Mouse (Mus musculus) ovary, postnatal 36 days (tissue): ENCODE data around the gene Ankrd11.

Source experiments
- DNase-seq: peaks from one replicate; pipeline ENCODE4 v3.0.0; 2022; ENCODE audit warnings: low spot score, mixed read lengths

The Ankrd11 gene

DNA sequence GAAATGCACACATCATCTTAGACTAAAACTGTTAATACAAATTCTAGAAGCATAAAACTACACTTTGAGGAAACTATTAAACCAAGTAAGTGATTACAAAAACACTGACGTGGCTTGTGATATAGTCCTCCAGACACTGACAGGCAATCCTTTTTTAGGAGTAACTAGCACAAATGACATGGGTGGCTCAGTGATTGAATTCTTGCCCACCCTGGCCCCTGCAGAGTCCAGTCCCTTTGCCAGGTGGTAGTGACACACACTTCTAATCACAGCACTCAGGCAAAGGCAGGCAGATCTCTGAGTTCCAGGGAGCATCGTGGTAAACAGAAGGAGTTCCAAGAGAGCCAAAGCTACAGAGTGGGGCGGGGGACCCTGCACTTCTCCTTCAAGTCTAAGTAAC, 36.7 kb downstream of the Ankrd11 start:
- no peak for DNase-seq

DNA sequence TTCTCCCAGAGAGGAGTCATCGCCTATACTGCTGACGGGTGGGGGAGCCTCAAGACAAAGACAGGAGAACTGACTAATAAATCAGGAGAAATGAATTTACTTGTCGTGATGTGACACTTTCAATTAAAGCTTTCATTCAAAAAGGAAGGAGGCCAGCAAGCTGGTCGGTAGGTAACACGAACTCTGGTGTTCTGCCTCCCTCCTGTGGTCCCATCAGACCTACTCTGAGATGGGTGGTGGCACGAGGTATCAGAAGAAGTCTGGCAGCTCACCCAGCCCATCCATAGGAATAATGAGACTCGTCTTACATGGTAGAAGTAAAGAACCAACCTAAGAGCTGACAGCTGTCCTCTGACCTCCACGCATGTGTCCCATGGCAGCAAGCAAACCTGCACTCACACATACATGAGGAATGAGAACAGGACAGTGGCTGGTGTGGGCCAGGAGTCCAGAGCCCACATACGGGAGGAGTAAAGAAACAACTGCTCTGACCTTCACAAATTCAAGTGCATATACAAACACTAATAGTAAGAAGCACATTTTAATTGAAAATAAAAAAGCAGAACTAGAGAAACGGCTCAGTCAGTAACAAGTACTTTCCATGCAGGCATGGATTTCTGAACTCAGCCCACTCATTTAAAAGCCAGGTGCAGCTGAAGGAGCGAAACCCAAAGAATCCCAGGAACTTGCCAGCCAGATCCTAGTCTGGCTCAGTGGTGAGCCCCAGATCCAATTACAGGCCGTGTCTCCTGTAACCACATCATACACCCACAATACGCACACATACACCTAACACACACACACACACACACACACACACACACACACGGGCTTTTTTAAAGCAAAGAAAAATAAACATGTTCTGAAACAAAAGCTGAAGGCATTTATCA, 37.8 kb downstream of the Ankrd11 start:
- DNase-seq, result no peak

DNA sequence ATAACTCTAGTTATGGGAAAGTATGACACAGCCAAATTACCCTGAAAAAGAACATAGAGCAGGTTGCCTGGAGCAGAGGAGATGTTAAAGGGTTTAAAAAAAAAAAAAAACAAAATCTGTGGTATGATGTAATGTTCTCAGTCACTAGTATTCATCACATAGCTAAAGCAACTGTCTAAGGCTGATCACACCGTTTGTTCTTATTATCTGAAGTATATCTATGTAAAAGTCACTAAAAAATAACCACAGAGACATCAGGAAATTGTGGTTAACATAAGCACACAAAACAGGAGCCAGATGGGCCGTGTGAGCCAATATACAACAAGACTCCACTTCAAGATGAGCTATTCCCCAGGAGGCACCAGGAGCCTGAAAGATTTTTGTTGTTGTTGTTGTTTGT, 41.8 kb downstream of the Ankrd11 start:
- no peak for DNase-seq

DNA sequence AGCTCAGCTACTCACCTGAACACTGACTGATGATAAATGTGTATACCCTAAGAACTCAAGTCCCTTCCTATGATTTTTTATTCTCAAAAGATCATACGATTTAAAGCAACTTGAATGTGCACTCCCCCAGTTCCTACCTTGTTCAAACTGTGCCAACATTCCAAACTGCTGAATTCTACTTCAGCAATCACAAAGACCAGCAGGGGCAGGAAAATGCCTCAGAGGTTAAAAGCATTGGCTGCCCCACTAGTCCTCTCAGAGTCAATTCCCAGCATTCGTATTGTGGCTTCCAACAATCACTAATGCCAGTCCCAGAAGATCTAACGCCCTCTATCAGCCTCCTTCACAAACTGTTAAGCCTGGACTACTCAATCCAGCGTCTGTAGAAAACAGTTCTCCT, 44.1 kb downstream of the Ankrd11 start:
- DNase-seq, result no peak

DNA sequence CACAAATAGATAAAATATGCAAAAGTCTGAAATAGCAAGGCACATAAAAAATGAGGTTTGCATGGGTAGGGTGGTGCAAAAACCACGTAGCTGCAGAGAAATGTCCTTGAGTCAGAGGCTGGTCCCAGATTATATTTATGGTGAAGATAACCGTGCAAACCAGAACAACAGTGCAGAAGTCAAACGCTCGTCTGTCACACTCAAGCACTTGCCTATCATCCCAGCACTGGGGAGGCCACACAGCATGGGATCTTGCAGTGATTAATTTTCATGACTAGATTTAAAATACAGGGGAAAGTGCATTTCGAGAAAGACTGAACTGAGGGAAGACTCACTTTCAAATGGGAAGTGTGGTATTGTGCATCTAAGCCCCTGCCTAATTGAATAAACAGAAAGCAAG, 48.3 kb downstream of the Ankrd11 start:
- DNase-seq, result no peak

DNA sequence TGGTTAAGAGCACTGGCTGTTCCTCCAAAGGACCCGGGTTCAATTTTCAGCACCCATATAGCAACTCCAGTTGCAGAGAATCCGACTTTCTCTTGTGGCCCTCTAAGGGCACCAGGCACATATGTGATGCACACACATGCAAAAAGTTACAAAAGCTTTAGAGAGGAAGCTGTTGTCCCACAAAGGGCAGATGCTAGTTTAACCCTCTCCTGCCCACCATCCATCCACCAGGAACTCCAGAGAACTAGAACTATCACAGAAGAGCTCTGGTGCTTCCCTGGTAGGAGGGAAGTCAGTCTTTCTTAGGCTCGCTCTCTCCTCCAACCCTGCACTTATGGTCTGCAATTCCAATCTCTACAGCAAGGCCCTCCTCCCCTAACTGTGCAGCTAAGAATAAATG, 49.0 kb downstream of the Ankrd11 start:
- no peak for DNase-seq

DNA sequence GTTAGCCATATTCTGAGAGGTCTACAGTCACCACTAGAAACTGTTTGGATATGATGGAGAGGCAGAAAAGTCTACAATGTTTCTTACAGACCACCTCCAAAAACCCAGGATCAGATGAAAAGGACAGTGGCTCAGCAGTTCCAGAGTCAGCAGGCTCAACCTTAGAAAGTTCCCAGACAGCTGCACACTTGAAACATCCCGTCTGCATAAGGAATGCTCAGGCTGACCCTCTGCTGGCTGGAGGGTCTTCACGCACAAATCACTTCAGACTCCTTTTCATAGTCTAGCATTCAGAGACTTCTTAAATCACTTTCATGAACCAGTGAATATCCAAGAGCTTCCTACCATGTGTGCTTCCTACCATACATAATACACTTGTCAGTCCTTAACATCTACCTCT, 49.8 kb downstream of the Ankrd11 start:
- no peak for DNase-seq

DNA sequence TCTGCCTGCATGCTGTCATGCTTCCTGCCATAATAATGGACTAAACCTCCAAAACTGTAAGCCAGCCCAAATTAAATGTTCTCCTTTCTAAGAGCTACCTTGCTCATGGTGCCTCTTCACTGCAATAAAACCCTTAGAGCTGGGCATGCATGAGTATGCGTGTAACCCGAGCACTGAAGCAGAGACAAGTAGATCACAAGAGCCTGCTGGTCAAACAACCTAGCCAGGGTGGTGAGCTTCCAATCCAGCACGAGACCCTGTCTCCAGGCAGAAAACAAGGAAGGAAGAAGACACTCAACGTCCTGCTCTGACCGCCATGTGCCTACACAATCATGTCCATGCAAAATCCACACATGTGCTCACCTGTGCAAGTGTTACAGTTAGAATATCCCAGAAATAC, 50.7 kb downstream of the Ankrd11 start:
- no peak for DNase-seq

DNA sequence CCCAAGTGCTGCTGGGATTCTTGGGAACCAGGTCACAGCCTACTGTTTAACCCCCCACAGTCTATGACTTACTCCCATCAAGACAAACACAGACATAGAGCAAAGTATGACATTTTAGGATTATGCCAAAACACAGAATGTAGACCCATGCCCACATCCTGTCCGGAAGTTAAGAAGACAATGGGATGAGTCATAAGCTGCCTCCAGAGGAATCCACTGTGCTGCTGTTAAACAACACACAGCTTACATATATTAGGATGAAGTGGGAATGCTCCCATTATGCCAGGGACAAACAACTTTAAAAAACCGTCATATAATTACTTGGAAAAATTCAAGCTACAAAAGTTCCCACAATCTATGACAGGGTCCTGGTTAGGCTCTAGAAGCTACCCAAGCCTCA, 52.1 kb downstream of the Ankrd11 start:
- DNase-seq, result no peak

DNA sequence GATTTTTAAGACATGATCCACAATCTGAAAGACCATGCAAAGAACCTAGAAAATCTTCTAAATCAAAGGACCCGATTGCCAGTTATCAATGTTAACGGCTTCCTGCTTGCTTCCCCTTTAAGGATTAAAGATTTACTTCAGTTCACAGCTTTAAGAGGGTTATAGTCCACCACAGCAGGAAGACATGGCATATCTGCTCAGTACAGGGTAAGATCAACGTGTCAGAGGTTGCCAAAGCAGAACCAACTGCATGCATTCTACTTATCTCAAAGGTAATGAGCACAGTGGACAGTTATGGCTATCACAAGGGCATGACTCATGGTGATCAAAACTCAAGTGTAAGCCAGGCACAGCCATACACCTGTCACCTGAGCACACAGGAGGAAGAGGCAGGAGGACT, 53.1 kb downstream of the Ankrd11 start:
- DNase-seq, result no peak

DNA sequence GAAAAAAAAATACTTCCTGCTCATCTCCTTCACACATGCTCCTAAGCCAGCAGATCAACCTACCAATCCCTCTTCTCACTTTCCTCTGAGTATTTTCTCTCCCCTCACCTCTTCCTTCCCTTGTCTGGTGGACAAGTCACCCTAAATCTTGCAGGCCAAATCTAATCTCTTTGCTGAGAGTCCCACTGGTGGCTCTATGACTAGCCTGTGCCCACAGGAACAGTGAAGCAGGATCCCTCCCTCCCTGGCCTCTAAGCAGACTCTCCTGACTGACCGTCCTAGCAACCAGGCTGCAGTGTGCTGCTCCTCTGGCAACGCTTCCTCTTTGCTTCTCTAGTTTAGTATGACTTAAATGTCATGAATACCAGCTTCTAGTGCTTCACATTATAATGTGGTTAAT, 54.8 kb downstream of the Ankrd11 start:
- DNase-seq, result no peak

DNA sequence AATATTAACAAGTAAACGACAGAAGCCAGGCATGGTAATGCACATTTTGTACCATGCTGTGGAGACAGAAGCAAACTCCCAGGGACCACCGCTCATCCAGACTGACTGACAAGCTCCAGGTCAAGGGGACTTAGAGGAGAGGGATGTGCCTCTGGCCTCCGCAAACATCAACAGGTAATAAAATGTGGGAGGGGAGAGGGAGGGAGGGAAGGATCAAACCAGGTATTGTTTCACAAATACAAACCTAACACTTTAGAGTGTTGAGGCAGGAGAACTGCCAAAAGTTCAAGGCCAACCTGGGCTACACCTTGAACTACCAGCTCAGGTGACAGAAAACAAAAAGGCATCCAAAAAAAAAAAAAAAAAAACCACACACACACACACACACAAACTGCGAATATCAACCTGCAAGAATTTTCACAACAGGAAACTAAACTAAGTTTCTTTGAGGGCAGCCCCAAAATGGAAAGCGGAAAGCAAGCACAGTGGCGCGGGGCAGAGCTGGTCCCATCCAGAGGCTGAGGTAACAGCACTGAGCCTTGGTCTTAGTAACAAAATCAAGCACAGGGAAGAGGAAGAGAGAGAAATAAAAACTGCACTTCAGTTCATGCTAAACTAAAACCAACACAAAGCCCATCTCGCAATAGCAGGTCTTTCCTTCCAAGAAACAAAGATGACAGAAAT, 55.4 kb downstream of the Ankrd11 start:
- DNase-seq, result no peak

DNA sequence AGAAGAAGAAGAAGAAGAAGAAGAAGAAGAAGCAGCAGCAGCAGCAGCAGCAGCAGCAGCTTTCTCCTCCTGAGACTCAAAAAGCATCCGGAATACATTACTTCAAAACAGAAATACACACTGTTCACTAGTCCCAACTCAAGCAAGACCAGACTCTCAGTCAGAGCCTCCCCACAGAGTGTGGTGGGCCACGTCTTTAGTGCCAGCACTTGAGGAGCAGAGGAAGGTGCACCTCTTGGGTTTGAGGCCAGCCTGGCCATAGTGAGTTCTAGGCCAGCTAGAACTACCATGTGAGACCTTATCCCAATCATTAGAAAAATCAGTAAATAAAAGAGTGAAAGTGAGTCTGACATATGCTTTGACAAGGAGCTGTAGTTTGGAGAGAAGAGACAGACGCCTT, 57.9 kb downstream of the Ankrd11 start:
- no peak for DNase-seq

DNA sequence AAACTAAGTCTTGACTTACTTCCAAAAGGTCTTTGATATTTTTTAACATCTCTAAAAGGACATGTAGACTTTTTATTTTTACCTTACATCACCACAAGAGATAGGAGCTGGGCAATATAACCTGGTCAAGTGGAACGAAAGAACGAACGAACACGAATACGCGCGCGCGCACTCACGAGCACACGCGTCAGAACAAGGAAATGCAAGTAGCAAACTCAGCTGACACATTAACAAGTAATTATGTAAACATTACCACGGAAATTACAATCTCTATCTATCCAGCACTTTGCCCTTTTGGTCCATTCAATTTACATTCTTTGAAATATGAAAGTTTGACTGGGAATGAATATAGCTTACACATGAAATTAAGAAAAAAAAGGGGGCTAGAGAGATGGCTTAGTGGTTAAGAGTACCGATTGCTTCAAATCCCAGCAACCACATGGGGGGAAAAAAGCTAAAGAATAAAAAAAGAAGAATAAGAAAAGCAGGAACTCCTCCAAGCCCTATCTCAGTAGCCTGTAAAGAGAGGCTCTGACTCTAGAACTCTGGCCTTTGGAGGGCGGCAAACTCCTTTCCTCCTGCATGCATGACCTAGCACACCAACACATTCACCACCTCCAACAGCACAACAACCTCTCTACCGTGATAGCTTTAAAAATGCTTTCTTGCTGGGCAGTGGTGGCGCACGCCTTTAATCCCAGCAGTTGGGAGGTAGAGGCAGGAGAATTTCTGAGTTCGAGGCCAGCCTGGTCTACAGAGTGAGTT, 58.7 kb downstream of the Ankrd11 start:
- DNase-seq, result no peak

DNA sequence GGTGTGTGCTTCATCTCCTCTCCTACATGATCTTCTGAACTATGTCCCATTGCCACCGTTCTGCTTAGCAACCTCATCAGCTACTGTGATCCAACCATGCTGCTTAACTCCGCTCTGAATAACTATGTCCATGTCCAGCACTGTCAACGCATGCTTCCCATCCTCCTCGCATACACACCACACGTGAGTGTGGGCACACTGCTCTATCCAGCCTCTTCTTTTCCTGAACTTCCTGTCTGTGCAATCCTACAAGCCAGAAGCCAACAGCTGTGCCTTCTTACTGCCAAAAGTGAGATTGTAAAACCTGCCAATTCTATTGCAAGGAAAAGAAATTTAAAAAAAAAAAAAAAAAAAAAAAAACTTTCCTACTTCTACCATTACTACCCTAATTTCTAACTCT, 60.4 kb downstream of the Ankrd11 start:
- no peak for DNase-seq

DNA sequence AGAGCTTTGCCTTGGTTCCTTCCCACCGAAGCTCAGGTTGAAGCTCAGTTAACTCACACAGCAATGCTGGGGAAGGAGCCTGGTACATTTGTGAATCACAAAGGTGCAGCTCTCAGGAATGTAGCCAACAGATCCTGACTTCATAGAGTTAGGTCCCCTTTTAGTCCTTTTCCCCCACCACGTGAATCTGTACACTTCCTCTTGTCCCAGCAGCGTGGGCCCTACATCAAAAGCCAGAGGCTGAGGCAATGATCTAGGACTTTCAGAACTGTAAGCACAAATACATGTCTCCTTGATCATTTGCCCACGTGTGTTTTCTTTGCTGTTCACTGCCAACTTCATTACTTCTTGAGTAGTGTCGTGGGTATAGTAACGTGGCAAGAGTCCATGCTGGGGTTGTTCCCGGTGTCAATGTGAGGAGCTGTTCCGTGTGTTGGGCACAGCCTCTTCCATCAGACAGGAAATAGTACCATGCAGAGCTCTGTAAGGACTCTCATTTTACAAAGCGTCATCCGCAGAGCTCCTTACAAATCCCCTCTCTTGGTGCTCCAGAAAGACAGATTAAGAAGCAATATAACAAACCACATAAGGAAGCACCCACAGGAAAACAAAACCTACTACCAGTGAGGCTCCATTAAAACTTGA, 62.1 kb downstream of the Ankrd11 start:
- no peak for DNase-seq

DNA sequence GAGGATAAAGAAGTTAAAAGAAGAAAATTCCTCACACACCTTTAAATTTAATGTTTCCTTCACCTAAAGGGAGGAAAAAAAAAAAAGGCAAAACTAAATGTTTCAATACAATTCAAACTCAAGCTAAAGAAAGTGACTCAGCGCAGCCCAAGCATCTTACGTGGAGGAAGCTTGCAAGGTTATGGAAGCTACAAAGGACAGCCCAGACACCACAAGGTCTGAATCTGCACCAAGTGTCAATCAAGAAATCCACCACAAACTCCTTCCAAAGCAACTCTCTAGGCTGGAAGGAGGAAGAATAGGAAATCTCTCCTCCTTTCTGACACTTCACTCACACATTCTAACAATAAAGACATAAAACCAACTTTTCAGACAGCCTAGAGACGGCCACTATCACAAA, 62.7 kb downstream of the Ankrd11 start:
- DNase-seq, result no peak

DNA sequence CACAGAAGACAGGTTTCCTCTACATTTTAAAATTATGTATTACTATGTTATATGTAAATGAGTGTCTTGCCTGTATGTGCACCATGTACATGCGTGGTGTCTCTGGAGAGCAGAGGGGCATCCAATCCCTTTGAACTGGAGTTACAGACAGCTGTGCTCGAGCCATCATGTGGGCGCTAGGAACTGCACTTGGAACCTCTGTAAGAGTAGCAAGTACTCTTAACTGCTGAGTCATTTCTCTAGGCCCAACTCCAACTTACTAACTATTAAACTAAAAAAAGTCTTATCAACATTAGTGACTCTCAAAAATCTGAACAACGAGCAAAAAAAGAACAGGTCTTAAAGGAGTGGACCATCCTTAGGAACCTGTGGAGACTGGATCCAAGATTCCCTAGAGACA, 66.0 kb downstream of the Ankrd11 start:
- no peak for DNase-seq

DNA sequence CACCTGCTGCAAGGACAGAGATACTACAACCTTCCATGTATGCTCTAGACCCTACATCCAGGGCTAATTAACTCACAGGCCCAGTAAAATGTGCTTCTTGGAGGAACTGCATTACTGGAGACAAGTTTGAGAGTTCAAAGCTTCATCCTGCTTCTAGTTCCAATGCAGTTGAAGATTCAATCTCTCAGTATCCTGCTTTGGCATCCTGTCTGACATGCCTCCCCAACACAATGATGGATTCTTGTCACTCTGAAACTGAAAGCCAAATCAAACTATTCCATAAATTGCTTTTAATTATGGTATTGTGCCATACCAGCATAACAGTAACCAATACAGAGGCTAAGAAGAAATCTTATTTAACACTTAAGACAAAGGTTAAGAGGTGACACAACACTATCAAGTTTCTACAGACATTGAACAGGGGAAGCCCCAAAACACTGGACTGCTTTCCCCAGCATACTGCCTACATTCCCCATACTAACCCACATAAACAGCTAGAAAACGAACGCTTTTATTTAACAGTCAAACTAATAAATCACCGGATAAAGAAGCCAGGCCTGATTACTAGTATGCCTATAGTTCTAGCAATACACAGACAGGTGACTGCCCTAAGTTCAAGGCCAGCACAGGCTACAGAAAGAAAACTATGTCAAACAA, 72.0 kb downstream of the Ankrd11 start:
- DNase-seq, result no peak

DNA sequence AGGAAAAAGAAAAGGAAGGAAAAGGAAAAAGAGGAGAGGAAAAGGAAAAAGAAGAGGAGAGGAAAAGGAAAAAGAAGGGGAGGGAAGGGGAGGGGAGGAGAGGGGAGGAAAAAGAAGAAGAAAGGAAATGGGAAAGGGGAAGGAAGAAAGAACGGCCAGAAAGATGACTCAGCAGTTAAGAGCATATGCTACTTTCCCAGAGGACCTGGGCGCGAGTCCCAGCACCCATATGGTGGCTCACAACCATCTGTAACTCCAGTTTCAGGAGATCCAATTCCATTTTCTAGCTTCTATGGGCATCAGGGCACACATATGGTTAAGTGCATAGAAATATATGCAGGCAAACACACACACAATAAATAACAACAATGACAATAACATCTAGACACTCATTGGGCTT, 73.9 kb downstream of the Ankrd11 start:
- DNase-seq, result no peak

DNA sequence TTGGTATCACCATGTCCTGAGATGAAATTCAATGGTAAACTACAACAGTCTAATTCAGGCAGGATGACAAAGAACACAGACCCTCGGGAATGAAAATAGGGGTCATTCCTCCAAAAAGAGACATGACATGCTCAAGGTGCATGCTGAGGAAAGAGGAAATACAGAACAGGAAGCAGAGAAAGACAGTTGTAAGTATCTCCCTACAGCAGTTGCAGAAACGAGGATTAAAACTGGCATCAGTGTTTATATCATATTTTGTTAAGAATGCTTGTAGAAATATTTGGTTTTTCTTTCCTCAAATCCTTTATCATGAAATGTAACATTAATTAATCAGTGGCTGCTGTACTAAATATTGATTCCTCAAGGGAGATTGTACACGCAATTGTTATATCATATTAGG, 75.4 kb downstream of the Ankrd11 start:
- DNase-seq, result no peak

DNA sequence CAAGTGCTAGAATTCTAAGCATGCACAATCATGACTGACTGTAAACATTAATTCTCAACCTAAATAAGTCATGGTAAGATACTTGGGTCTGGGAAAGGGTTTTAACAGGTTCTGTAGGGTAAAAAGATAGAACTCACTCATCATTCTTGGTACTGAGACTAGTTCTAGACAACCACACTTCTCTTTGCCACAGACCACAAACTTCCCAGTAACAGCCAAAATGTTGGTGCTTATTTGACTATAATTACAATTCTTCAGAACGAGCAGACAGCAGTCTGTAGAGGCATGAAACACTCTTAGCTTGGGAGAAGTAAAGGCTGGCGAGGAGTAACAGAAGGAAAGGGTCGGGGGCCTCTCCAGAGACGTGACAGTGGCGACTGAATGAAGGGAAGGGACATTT, 80.0 kb downstream of the Ankrd11 start:
- DNase-seq, result no peak
